Mouse (Mus musculus) embryonic fibroblast, embryonic 13.5 days (primary cell): ENCODE measurements around the gene Zhx3. TPM values are rescaled to one million over a fixed set of nuclear protein-coding genes. Genes with fewer than 3 reads are reported as not detected.

Experiments used
- H3K27ac ChIP-seq: 2 replicates; pipeline ENCODE4 v1.5.1; 2012; ENCODE audit warnings: low read length, control low read depth, inconsistent platforms; ENCODE audit not compliant: insufficient read depth
- H3K4me1 ChIP-seq: 2 replicates; pipeline ENCODE4 v1.6.1; 2011; ENCODE audit warnings: low read length; ENCODE audit not compliant: control insufficient read depth, insufficient read depth
- H3K4me3 ChIP-seq: 2 replicates; pipeline ENCODE4 v1.5.1; 2011; ENCODE audit warnings: mild to moderate bottlenecking, control low read depth, low read length; ENCODE audit not compliant: insufficient read depth
- CTCF ChIP-seq: IDR thresholded peaks from 2 replicates; pipeline ENCODE4 v1.5.1; 2011; ENCODE audit warnings: mild to moderate bottlenecking, control low read depth, low read length, moderate library complexity, borderline replicate concordance; ENCODE audit not compliant: insufficient read depth
- POLR2A ChIP-seq: IDR thresholded peaks from 2 replicates; pipeline ENCODE4 v1.6.1; 2011; ENCODE audit warnings: low read depth, mild to moderate bottlenecking, control low read depth, low read length, moderate library complexity
- polyA plus RNA-seq: library from polyadenylated mRNA; stranded (reverse); fragments of >200 nt; gene quantifications from 2 replicates; pipeline ENCODE4 v1.2.4, GENCODE M21; 2011; ENCODE audit warnings: low read depth; ENCODE audit not compliant: missing spikeins, insufficient read length

The Zhx3 gene
- polyA plus RNA-seq, 1 experiment: 14.1 TPM

DNA sequence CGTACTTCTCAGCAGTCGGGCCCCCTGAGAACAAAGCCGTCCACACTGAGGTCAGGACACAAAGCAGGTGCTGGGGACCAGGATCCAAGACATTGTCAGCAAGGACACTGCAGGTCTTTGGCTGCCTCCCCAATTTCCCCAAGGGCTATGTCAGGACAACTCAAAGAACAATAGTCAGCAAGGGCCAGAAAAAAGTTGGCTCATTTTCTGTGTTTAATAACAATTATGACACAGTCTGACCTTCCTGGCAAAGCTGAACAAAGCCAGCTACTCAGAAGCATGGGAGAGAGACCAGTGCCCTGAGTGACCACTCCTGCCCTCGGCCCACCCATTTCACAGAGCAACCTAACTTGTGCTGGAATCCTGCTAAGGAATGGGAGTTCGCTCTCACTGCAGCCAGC lies 106.4 kb downstream of the Zhx3 start:
- H3K4me3 ChIP-seq: no peak overlapping the region
- H3K27ac ChIP-seq: no peak overlapping the region
- no peak for TF ChIP-seq CTCF
- TF ChIP-seq POLR2A: no peak
- H3K4me1 ChIP-seq: no peaks in the 10 kb centered on the region

DNA sequence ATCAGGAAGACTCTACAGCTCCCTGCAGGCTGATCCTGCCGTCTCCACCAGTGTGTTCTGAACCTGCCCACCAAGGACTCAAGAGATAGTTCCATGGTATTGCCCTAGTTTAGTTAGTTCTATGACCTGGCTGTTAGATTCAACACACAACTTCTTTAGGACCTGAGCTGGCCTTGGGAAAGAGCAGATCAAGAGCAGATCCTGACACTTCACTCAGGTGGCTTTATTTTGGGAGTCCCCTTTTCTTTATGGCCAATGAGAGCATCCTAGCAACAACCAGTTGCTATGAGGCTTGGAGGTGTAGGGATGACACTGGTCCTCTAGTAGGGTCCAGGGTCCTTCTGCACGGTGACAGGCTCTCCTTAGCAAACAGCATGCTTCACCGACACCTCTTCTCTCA lies 107.7 kb downstream of the Zhx3 start:
- TF ChIP-seq POLR2A: no peak
- no peak for TF ChIP-seq CTCF
- Histone ChIP-seq H3K27ac (no peak overlapping the region), H3K4me1 (no peaks in the 10 kb centered on the region), H3K4me3 (no peak overlapping the region)

DNA sequence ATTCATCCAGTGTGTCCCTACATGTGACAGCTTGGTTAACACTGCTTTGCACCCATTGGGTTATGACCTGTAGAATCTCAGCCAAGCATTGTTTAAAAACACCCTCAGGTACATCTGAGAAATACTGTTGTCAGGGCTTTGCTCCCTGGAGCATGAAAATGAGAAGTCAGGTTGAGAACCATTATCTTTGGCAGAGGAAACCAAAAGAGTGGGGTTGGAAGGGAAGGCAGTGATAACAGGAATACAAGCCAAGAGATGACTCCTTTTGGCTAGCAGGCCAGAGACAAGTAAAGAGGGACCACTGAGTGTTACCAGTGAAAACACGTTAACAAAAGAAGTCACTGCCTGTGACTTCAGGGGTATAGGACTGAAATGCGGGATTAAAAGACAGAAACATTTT lies 108.4 kb downstream of the Zhx3 start:
- H3K27ac ChIP-seq: no peak overlapping the region
- no peaks in the 10 kb centered on the region for H3K4me1 ChIP-seq
- TF ChIP-seq CTCF: no peak
- no peak for TF ChIP-seq POLR2A
- H3K4me3 ChIP-seq: no peak overlapping the region

DNA sequence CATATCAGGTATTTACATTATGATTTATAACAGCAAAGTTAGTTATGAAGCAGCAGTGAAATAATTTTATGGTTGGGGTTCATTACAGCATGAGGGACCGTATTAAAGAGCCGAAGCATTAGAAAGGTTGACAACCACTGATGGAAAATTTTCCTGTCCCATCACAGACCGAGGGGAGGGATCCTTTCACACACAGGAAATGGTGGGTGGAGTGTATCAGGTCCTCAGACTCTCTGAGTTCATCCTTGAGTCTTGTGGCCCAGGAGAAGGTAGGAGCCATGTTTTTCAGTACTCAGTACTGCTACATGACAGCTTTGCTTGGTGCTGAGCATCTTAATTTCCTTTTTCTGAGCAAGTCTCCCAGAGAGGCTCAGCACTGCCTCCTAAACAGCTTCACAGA lies 109.0 kb downstream of the Zhx3 start:
- H3K4me3 ChIP-seq: no peak overlapping the region
- TF ChIP-seq CTCF: no peak
- TF ChIP-seq POLR2A: no peak
- H3K4me1 ChIP-seq: no peaks in the 10 kb centered on the region
- H3K27ac ChIP-seq: no peak overlapping the region

DNA sequence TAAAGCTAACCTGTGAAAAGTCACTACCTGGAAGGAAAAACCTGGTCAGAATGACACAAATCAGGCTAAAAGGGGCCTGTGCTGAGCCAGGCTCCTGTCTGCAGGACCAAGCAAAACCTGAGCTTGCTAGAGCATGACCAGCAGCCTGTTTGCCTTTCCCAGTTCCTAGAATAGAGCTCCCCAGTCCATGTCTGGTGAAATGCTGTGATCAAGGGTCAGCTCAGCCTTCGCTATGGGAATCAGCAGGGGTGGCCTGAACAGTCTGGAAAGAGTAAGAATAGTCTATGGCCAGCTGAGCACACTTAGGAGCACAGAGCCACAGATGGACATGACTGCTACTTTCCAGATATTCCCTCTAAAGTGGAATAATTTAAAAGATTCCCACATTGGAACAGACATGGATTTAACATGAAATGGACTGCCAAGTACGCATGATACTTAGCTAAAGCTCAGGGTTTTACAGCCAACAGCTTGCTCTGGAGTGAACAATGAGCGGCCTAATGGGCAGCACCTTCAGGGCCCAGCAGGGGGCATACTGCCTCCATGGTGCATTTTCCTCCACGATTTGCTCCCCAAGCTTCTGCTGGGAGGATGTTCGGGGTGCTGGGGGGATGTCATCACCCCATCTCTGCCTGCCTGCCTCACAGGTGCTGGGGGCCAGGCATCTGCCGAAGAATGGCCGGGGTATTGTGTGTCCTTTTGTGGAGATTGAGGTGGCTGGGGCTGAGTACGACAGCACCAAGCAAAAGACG lies 112.2 kb downstream of the Zhx3 start:
- TF ChIP-seq CTCF (peak; percentile 44; the same call in 1 of the 2 replicates), POLR2A (no peak)
- Histone ChIP-seq H3K4me1 (no peaks in the 10 kb centered on the region), H3K27ac (no peak overlapping the region), H3K4me3 (no peak overlapping the region)

DNA sequence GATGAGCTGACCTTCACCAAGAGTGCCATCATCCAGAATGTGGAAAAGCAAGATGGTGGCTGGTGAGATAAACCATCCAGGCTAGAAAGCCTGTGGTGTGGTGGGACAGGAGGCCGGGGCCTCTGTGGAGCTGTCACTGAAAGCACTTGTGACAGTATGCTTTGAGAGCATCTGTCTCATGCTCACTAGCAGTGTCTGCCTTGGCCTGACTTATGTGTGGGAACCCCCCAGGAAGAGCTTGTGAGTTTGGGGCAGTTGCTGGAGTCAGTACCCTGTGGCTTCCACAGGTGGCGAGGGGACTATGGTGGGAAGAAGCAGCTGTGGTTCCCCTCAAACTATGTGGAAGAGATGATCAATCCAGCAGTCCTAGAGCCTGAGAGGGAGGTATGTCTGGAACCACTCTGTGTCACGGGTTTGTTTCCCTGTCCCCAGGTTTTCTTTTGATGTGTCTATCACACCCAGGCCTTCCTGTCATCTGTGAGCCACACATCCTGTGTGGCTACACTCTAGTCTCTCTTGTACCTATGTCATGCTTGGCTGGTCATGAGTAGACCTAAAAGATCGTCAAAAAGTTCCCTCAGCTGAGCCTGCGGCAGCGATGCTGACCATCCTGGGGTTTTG lies 116.1 kb downstream of the Zhx3 start:
- Histone ChIP-seq H3K4me1 (no peaks in the 10 kb centered on the region), H3K4me3 (no peak overlapping the region), H3K27ac (no peak overlapping the region)
- TF ChIP-seq CTCF: no peak
- TF ChIP-seq POLR2A: no peak

DNA sequence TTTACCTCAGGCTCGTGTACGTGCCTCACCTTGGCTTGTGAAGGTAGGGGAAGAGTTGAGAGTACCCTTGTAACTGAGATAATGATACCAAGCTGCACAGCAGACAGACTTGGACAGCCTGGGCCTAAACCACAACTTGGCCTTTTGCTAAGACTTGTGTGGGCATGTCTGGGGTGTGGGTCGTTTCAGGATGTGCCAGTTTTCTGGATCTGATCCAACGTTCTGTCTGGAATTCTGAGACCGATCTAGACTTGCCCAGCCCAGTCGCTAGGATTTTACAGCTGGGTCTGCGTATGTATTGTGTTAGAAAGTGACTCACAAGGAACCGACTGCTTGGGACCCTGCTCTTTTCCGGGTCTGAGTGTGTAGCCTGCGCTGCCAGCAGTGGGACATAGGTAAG lies 125.7 kb downstream of the Zhx3 start:
- no peak overlapping the region for H3K27ac ChIP-seq
- TF ChIP-seq CTCF: no peak
- no peak for TF ChIP-seq POLR2A
- H3K4me3 ChIP-seq: no peak overlapping the region
- no peaks in the 10 kb centered on the region for H3K4me1 ChIP-seq

DNA sequence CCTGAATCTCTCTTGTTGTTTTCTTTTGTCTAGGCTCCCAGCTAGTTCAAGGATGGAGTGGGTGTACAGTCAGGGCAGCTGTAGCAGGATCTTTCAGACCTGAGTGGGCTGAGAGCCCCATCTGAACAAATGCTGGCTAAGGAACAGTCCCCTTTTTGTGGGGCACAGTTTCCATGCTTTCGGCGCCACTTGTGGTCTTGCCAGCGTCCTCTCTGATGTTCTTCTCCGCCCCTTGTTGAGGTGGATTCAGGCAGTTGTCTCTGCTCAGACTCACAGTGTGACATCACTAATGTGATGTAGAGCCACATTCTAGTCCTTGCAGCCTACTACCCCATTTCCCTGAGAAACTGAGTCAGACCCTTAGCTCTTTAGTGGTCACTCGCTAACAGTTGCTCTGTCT lies 126.2 kb downstream of the Zhx3 start:
- no peak for TF ChIP-seq CTCF
- no peak for TF ChIP-seq POLR2A
- Histone ChIP-seq H3K4me1 (no peaks in the 10 kb centered on the region), H3K4me3 (no peak overlapping the region), H3K27ac (no peak overlapping the region)

DNA sequence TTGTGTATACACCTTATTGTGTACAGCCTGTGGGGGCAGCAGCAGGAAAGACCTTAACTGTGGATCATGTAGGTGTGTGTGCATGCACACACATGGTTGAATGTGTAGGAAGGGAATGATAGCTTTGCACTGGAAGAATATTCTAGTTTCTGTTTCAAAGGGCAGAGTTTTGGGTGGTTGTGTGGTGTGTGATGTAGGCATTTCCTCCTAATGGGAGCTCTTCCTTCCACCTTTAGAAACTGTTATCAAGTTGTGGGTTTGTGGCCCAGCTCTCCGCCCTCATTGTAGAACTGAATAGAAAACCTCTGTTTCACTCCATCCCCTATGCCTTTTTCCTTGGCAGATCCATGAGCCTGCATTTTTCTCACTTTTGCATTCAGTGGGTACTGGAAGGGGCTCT lies 127.3 kb downstream of the Zhx3 start:
- H3K4me3 ChIP-seq: no peak overlapping the region
- H3K27ac ChIP-seq: no peak overlapping the region
- H3K4me1 ChIP-seq: no peaks in the 10 kb centered on the region
- TF ChIP-seq CTCF: no peak
- TF ChIP-seq POLR2A: no peak

DNA sequence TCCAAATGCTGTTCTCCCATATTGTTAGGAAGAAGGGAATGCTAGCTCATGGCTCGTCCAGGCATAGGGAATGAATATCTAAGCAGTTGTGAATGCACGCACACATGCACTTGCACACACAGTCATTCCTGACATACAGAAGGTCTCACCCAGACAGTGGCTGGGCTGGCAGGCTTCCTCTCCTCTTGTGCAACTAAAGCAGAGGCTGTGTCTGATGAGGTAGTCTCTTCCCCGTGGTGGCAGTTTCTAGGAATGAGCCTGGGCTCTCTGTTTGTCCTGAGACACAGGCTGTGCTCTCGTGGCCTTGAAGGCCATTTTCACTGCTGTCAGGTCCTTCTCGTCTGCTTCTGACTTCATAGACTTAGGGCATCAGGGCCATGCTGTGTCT lies 128.0 kb downstream of the Zhx3 start:
- Histone ChIP-seq H3K4me3 (no peak overlapping the region), H3K4me1 (no peaks in the 10 kb centered on the region), H3K27ac (no peak overlapping the region)
- TF ChIP-seq POLR2A (no peak), CTCF (no peak)
